Mouse (Mus musculus) C2C12 (cell line): ENCODE measurements at regions not wholly inside any gene's neighbourhood (a gene's known extent, or its start where the extent isn't known, plus 50 kb on each side); places are given as distances from the start of the nearest gene placed in this dataset.

ENCODE experiments used
- CEBPB ChIP-seq: IDR thresholded peaks from one replicate; pipeline ENCODE4 v1.6.1; 2011; ENCODE audit warnings: low read depth, mild to moderate bottlenecking, control low read depth, moderate library complexity
- CTCF ChIP-seq: IDR thresholded peaks from one replicate; pipeline ENCODE4 v1.5.1; 2011; ENCODE audit not compliant: control insufficient read depth, insufficient read depth, insufficient read length
- MYOD1 ChIP-seq: IDR thresholded peaks from one replicate; pipeline ENCODE4 v1.6.1; 2011; ENCODE audit warnings: low read depth; ENCODE audit not compliant: control insufficient read depth, insufficient read length
- USF1 ChIP-seq: IDR thresholded peaks from one replicate; pipeline ENCODE4 v1.6.1; 2011; ENCODE audit warnings: low read depth, mild to moderate bottlenecking, control low read depth, moderate library complexity

DNA sequence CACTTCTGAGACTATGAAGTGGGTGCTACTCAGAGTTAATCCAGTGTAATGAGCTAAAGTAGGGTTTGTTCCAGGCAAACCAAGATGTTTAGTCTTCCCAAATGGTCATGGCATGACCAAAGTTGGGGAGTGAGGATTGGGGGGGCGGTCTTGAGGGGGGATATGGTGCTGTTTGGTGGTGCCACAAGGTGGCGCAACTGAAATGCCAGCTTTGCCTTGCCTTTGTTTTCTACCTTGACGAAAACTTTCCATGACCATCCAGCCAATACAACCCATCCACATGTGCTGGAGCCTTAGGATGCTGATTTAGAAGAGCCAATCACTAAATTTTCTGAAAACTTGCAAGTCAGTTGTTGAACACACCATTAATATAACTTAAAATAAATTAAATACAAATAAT lies 358.9 kb downstream of the Bcor start:
- TF ChIP-seq CEBPB (no peak), CTCF (no peak), USF1 (no peak), MYOD1 (no peak)
